Comparison of ENCODE assay signal across 22 mouse cellular contexts in genomic region chr16:95696599-95696998, GRCm38 (mm10). TPM values are rescaled to one million over a fixed set of nuclear protein-coding genes. Genes with fewer than 3 reads are reported as not detected.
DNase-seq lines count a peak whose midpoint lies in the region; ATAC-seq and TF ChIP-seq lines count a peak whose summit lies in the region.
"Had no signal": no experiment of that assay in that cellular context is flagged by ENCODE, and none has a peak within 500 bp of the region (broad histone marks: within the 10 kb centered on the region; RNA-seq: fewer than 3 reads in every experiment).

No protein-coding gene starts in this region.

- H3K4me1 ChIP-seq in heart, embryonic 12.5 days (replicated peaks), result peaks cover 11% of the 10 kb centered on the region; the same call in 1 of the 2 replicates
- peaks cover 20% of the 10 kb centered on the region; the same call in 1 of the 2 replicates for H3K4me1 ChIP-seq in embryonic facial prominence, embryonic 10.5 days
- peaks cover 3% of the 10 kb centered on the region; the same call in 1 of the 2 replicates for H3K4me1 ChIP-seq in lung, adult 2 months (ENCODE audit: control insufficient read depth, insufficient read depth, low read length)

- H3K4me2 ChIP-seq in heart, embryonic 12.5 days, result no peak overlapping the region
- H3K4me2 ChIP-seq: forebrain, embryonic 12.5 days; heart, embryonic 11.5 days; kidney, embryonic 15.5 days had no signal

- TF ChIP-seq CTCF in lung, adult 2 months (IDR thresholded peaks at IDR 0.05; ENCODE audit: insufficient read depth, low read length), result no peak

- H3K27me3 ChIP-seq in heart, embryonic 12.5 days (replicated peaks), result no peaks in the 10 kb centered on the region
- 0 out of 2 replicates have a peak, but pooled peaks cover 6% of the 10 kb centered on the region for H3K27me3 ChIP-seq in embryonic facial prominence, embryonic 10.5 days (replicated peaks; ENCODE audit: low read depth, poor library complexity, severe bottlenecking)
- H3K27me3 ChIP-seq: kidney, embryonic 15.5 days had no signal

- DNase-seq in heart, adult 18-20 months, result no peak
- no peak for DNase-seq in embryonic facial prominence, embryonic 10.5 days (ENCODE audit: low spot score)
- DNase-seq in left cerebral cortex, postnatal 10 days (ENCODE audit: extremely low spot score in 1 of 2, low spot score in 2 of 2), result peak; percentile 45 to 60
- DNase-seq in right cerebral cortex, postnatal 25 days, result peak; percentile 81
- DNase-seq in B cell, adult 2 months, result no peak
- DNase-seq in urinary bladder, postnatal 10 days (ENCODE audit: low spot score), result no peak
- DNase-seq in lung, adult 2 months, result no peak
- DNase-seq: adrenal gland, postnatal 25 days; cerebellum, postnatal 36 days; gastrocnemius, postnatal 25 days; heart, postnatal 4 days; liver; lung, adult 18-20 months; thymus, postnatal 4 days had no signal

- TF ChIP-seq POLR2A in lung, adult 2 months (IDR thresholded peaks at IDR 0.05; ENCODE audit: borderline replicate concordance, extremely low read depth, low read depth, low read length), result no peak

- WGBS in heart, embryonic 12.5 days, result 33% methylated on average over 6 of the region's 6 CpGs
- 54% methylated on average over 6 of the region's 6 CpGs for WGBS in embryonic facial prominence, embryonic 10.5 days
- WGBS in lung, adult 2 months, result 74% methylated on average over 6 of the region's 6 CpGs

- H3K4me3 ChIP-seq in heart, embryonic 12.5 days, result no peak overlapping the region
- no peak overlapping the region for H3K4me3 ChIP-seq in embryonic facial prominence, embryonic 10.5 days
- no peak overlapping the region for H3K4me3 ChIP-seq in lung, adult 2 months (replicated peaks; ENCODE audit: extremely low read depth, low read depth, low read length)
- H3K4me3 ChIP-seq: forebrain, embryonic 12.5 days; kidney, embryonic 15.5 days had no signal

- no peak overlapping the region for H3K27ac ChIP-seq in heart, embryonic 12.5 days (ENCODE audit: poor library complexity, severe bottlenecking)
- H3K27ac ChIP-seq in embryonic facial prominence, embryonic 10.5 days (replicated peaks), result 0 out of 2 replicates have a peak overlapping the region, but pooled peaks have one; percentile 19
- H3K27ac ChIP-seq: forebrain, embryonic 12.5 days; kidney, embryonic 15.5 days; stomach, postnatal 0 days had no signal

- intact Hi-C loops in left cerebral cortex, postnatal 10 days (cut with DNase I), result no loop called here

- H3K9ac ChIP-seq in heart, embryonic 12.5 days, result no peak overlapping the region
- H3K9ac ChIP-seq: forebrain, embryonic 12.5 days; kidney, embryonic 15.5 days had no signal

- H3K36me3 ChIP-seq in heart, embryonic 12.5 days, result no peaks in the 10 kb centered on the region
- no peaks in the 10 kb centered on the region for H3K36me3 ChIP-seq in embryonic facial prominence, embryonic 10.5 days (replicated peaks)
- H3K36me3 ChIP-seq: forebrain, embryonic 12.5 days; kidney, embryonic 15.5 days had no signal

- no peaks in the 10 kb centered on the region for H3K9me3 ChIP-seq in heart, embryonic 12.5 days (replicated peaks)
- H3K9me3 ChIP-seq in embryonic facial prominence, embryonic 10.5 days, result no peaks in the 10 kb centered on the region
- H3K9me3 ChIP-seq: forebrain, embryonic 12.5 days; kidney, embryonic 15.5 days had no signal

- ATAC-seq in heart, embryonic 12.5 days (ENCODE audit: insufficient number of reproducible peaks, low FRiP score), result 0 out of 2 replicates have a peak, but pooled peaks have one; percentile 29
- ATAC-seq: activated CD4-positive, CD25-positive, alpha-beta regulatory T cell, adult 4 months; inflammation-experienced regulatory T-cells, adult 6 months; midbrain, embryonic 16.5 days had no signal

RNA-seq across cellular contexts. Expression of gene Ets2, which starts 5.3 kb away (rescaled TPM):
- polyA plus RNA-seq in heart, embryonic 12.5 days (2016; fragmentation: Nextera tagmentation; extraction: Ambion mirVana), result 52.0 and 59.0 TPM in 2 replicates
- total RNA-seq in heart, adult 18-20 months (2021), result 10 to 100 TPM; 44.7 to 51.2 TPM
- 32.6 and 33.2 TPM in 2 replicates for polyA plus RNA-seq in embryonic facial prominence, embryonic 10.5 days (2016; fragmentation: Nextera tagmentation; extraction: Ambion mirVana)
- total RNA-seq in left cerebral cortex, postnatal 10 days (2021), result 10 to 100 TPM; 45.4 to 49.2 TPM
- polyA plus RNA-seq in lung, adult 2 months (2012; rRNA removed), result 113 and 270 TPM in 2 replicates

Comparison
In these comparisons a context has a peak if more than half of its experiments do, and no peak if none do; other contexts are left out.
1. DNase-seq: peak in left cerebral cortex, postnatal 10 days (2 of 2) and right cerebral cortex, postnatal 25 days (single experiment); none in heart, adult 18-20 months (0 of 2), embryonic facial prominence, embryonic 10.5 days (single experiment), B cell, adult 2 months (0 of 2), urinary bladder, postnatal 10 days (single experiment) and lung, adult 2 months (single experiment).